Mouse (Mus musculus) thymus, adult 2 months (tissue): ENCODE measurements around the gene Gramd4.

Experiments
- CTCF ChIP-seq: fragments of 200-500 bp; IDR thresholded peaks from 2 replicates; pipeline ENCODE4 v1.5.1; 2012; ENCODE audit warnings: mild to moderate bottlenecking, control low read depth, low read length, moderate library complexity, borderline replicate concordance; ENCODE audit not compliant: control insufficient read depth, poor library complexity, insufficient read depth; ENCODE audit errors: extremely low read depth
- POLR2A ChIP-seq: fragments of 200-500 bp; IDR thresholded peaks from 2 replicates; pipeline ENCODE4 v1.6.1; 2012; ENCODE audit warnings: mild to moderate bottlenecking, low read length, control low read depth, moderate library complexity; ENCODE audit not compliant: control insufficient read depth, poor library complexity, insufficient read depth; ENCODE audit errors: extremely low read depth

DNA sequence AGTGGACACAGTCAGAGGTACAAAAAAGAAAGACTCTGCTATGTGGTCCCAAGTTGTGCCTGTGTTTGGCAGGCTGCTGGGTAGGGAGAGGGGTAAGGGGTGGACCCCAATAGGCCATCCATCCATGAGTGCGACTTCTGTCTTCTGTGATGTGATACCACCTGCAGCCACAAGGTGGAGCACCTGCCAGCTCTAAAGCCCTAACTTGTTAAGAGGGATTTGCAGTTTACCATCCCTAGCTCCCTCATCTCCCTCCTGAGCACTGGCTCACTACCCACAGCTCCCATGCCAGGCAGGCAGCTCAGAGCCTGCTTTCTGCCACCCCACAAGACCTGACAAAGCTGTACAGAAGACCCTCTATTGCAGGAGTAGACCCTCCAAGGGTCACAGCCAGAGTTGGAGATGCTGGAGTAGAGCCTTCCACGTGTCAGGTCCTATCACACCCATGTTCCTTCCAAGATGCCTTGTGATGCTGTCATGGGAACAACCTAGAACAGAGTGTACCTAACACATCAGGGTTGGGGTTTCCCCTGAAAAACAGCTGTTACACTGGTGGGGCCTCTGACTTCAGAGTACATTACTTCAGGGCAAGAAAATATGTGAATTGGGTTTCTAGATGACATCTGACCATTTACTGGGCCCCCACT lies 3.5 kb upstream of the Gramd4 start:
- TF ChIP-seq CTCF (peak; percentile 69; the same call in 1 of the 2 replicates), POLR2A (no peak)
